Mouse (Mus musculus) heart, postnatal 25 days (tissue): ENCODE results near the gene Hoxc6. TPM values are rescaled to one million over a fixed set of nuclear protein-coding genes. Genes with fewer than 3 reads are reported as not detected.
A peak's percentile ranks its signal among the peaks of the same experiment; 100 is the strongest.

Experiments used
- microRNA-seq: library from miRNA; unstranded; fragments of <30 nt; microRNA quantifications from one replicate; pipeline ENCODE4 v1.2.0, GENCODE M21; 2022
- total RNA-seq, 2 experiments: library from RNA; stranded (reverse); gene quantifications; 2 replicates each; pipeline ENCODE4 v1.2.3; 2021

Hoxc6 gene
- total RNA-seq, 2 experiments from 2014 or later: not detected

Small RNAs within 50 kb of the gene (microRNA-seq; reads per million reads assigned to microRNA genes)
- not detected for gene Mir196a-2
- gene Mir615: 5.6 reads per million, percentile 16 among the genes with 10 or more reads in this experiment

Other genes with a start within 250 kb of the Hoxc6 start
- not detected for gene Hoxc13, start 77.2 kb upstream of the Hoxc6 start, total RNA-seq
- gene Hoxc12, start 61.5 kb upstream of the Hoxc6 start, total RNA-seq: not detected
- gene Hoxc11, start 43.8 kb upstream of the Hoxc6 start, total RNA-seq: not detected
- not detected for gene Hoxc10, start 31.5 kb upstream of the Hoxc6 start, total RNA-seq
- gene Hoxc5, start 30.8 kb upstream of the Hoxc6 start, total RNA-seq: not detected
- gene Hoxc9, start 21.8 kb upstream of the Hoxc6 start, total RNA-seq: not detected
- gene Hoxc8, start 7.7 kb upstream of the Hoxc6 start, total RNA-seq: not detected
- not detected for gene Hoxc4, start 20.7 kb downstream of the Hoxc6 start, total RNA-seq
- gene Smug1, start 168.8 kb downstream of the Hoxc6 start, total RNA-seq: 10 to 100 TPM; 12.2 to 14.1 TPM
- gene Cbx5, start 241.6 kb downstream of the Hoxc6 start, total RNA-seq: 10 to 100 TPM; 55.9 to 63.9 TPM
- gene Hnrnpa1, start 242.2 kb downstream of the Hoxc6 start, total RNA-seq: 100 to 1,000 TPM; 133 to 153 TPM